Mouse (Mus musculus) hindbrain, embryonic 12.5 days (tissue): ENCODE measurements around the gene Rpusd4. TPM values are rescaled to one million over a fixed set of nuclear protein-coding genes. Genes with fewer than 3 reads are reported as not detected.

Experiments used
- ATAC-seq: fragments of 200-750 bp; cut with Nextera tagmentation; 2 replicates; pipeline ENCODE4 v1.8.0; 2017; ENCODE audit warnings: moderate TSS enrichment; ENCODE audit not compliant: low FRiP score
- H3K27ac ChIP-seq: fragments of 300-500 bp; sonication (generic); 2 replicates; pipeline ENCODE4 v1.5.1; 2016; ENCODE audit warnings: mild to moderate bottlenecking
- H3K27me3 ChIP-seq: fragments of 300-500 bp; sonication (generic); 2 replicates; pipeline ENCODE4 v1.6.1; 2016; ENCODE audit warnings: mild to moderate bottlenecking
- H3K36me3 ChIP-seq: fragments of 300-500 bp; sonication (generic); 2 replicates; pipeline ENCODE4 v1.6.1; 2016; ENCODE audit warnings: mild to moderate bottlenecking
- H3K4me1 ChIP-seq: fragments of 300-500 bp; sonication (generic); 2 replicates; pipeline ENCODE4 v1.6.1; 2016
- H3K4me2 ChIP-seq: fragments of 300-500 bp; sonication (generic); replicated peaks from 2 replicates; pipeline ENCODE4 v1.6.1; 2016; ENCODE audit warnings: mild to moderate bottlenecking
- H3K4me3 ChIP-seq: fragments of 300-500 bp; sonication (generic); 2 replicates; pipeline ENCODE4 v1.5.1; 2016; ENCODE audit warnings: mild to moderate bottlenecking
- H3K9ac ChIP-seq: fragments of 300-500 bp; sonication (generic); 2 replicates; pipeline ENCODE4 v1.6.1; 2016; ENCODE audit warnings: mild to moderate bottlenecking, moderate library complexity
- H3K9me3 ChIP-seq: fragments of 300-500 bp; sonication (generic); replicated peaks from 2 replicates; pipeline ENCODE4 v1.6.1; 2016; ENCODE audit warnings: mild to moderate bottlenecking
- WGBS: fragments of 180-500 bp; shearing (Covaris S2); methylation state at CpG from one replicate; pipeline ENCODE4 v1.1.7; 2016; 5-methylcytosine and 5-hydroxymethylcytosine counted together
- polyA plus RNA-seq: library from polyadenylated mRNA; unstranded; fragments of >200 nt; fragmentation: Nextera tagmentation; extraction: Ambion mirVana; gene quantifications from 2 replicates; pipeline ENCODE4 v1.2.1, GENCODE M21; 2016

Gene Rpusd4
- polyA plus RNA-seq, 1 experiment from 2014 or later, result 26.4 TPM

DNA sequence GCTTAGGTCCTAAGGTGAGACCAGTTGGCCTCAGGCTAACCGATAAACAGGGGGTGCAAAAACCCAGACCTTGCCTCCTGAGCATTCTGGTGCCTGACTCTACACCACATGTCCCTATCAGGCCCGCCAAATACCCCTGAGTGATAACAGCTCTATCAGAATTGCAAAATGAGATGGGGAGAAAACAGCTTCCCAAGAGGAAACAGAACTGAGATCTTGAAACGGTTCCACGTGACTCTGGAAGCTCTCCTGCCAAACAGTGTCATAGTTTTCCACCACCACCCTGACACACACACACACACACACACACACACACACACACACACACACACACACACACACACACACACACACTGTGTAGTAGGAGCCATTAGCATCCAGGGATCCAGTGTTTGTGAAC is 23.3 kb downstream of the Rpusd4 start:
- no peak overlapping the region for H3K4me3 ChIP-seq
- no peaks in the 10 kb centered on the region for H3K9me3 ChIP-seq
- no peak overlapping the region for H3K4me2 ChIP-seq
- 83% methylated on average over 4 of the region's 4 CpGs for WGBS
- H3K9ac ChIP-seq, result no peak overlapping the region
- no peak for ATAC-seq
- no peak overlapping the region for H3K27ac ChIP-seq
- peaks cover 3% of the 10 kb centered on the region; the same call in 1 of the 2 replicates for H3K4me1 ChIP-seq
- peaks cover 70% of the 10 kb centered on the region for H3K27me3 ChIP-seq
- H3K36me3 ChIP-seq, result no peaks in the 10 kb centered on the region

DNA sequence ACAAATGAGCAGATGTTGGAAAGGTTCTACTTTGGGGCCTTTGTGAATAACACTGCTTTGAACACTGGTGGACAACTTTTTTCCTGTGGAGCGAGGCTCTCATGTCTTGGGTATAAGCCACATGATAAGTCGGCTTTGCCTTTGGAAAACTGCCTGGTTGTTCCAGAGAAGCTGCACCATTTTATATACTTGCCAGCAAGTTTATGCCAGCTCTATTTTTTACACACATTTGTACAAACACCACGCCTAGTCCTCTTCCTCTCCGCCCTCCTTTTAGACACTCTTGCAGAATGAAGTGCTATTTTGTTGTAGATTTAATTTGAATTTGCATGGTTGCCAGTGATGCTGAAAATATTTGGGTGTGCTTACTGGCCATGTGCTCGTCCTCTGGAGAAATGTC is 25.8 kb downstream of the Rpusd4 start:
- Histone ChIP-seq H3K27me3 (peaks cover 44% of the 10 kb centered on the region), H3K27ac (no peak overlapping the region), H3K4me2 (no peak overlapping the region), H3K4me1 (peaks cover 3% of the 10 kb centered on the region; the same call in 1 of the 2 replicates), H3K9ac (no peak overlapping the region), H3K4me3 (no peak overlapping the region), H3K9me3 (no peaks in the 10 kb centered on the region; the same call in 1 of the 2 replicates), H3K36me3 (no peaks in the 10 kb centered on the region)
- 85% methylated on average over 5 of the region's 5 CpGs for WGBS
- ATAC-seq, result no peak

DNA sequence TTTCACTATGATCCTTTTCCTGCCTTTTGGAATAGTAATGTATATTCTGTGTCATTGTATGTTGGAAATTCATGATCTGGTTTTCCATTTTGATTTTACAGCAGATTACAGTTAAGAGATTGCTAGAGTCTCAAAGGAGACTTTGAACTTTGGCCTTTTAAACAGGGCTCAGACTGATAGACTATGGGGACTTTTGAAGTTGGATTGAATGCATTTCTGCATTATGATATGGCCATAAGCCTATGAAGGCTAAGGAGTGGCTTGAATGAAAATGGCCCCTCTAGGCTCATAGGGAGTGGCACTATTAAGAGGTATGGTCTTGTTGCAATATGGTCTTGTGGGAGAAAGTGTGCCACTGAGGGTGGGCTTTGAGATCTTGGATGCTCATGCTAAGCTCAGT is 30.1 kb downstream of the Rpusd4 start:
- Histone ChIP-seq H3K4me3 (no peak overlapping the region), H3K9ac (no peak overlapping the region), H3K27ac (no peak overlapping the region), H3K27me3 (peaks cover 13% of the 10 kb centered on the region), H3K36me3 (no peaks in the 10 kb centered on the region), H3K4me1 (no peaks in the 10 kb centered on the region), H3K4me2 (no peak overlapping the region), H3K9me3 (no peaks in the 10 kb centered on the region; the same call in 1 of the 2 replicates)
- ATAC-seq, result no peak

DNA sequence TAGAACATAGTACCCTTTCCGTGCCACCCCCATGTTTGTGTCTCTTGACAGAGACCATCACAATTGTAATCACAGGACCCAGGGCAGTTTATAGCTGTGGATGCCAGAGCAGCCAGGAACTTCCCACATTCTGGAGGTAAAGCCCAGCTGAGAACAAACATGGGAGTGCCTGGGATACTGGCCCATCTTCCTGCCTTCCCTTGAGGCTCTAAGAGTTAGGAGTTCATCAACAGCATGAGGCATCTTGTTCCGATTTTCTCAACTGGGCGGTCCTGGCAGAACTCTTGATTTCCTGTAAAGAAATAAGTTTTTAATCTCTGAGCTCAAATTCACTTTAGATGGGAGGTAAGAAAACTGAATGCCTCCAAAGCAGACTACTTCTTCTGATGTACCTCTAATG is 34.5 kb downstream of the Rpusd4 start:
- H3K4me1 ChIP-seq, result no peaks in the 10 kb centered on the region
- no peak for ATAC-seq
- WGBS, result 90% methylated on average over 3 of the region's 3 CpGs

DNA sequence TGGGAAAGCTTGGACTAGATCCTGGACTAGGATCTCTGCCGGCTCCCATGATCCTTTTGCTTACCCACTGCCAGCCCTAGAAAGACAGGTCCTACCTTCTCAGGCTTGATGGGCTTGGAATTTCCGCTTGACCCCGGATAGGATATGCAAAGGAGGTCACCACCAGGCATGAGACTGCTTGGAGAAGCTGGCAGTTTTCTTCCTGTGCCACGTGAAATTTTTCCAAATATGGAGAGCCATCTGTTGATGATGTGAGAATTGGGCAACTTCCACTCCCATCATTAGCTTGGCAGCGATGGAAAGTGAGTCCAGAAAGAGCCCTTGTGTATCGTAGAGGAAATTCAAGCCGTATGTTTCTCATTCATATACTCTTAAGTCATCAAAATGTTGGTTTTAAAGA is 39.8 kb downstream of the Rpusd4 start:
- Histone ChIP-seq H3K9me3 (no peaks in the 10 kb centered on the region), H3K36me3 (no peaks in the 10 kb centered on the region), H3K9ac (no peak overlapping the region), H3K4me2 (no peak overlapping the region), H3K4me3 (no peak overlapping the region), H3K27ac (no peak overlapping the region), H3K27me3 (peaks cover 7% of the 10 kb centered on the region; the same call in 1 of the 2 replicates), H3K4me1 (no peaks in the 10 kb centered on the region)
- 82% methylated on average over 7 of the region's 7 CpGs for WGBS
- ATAC-seq, result no peak

More for the DNA sequence above, 34.5 kb downstream of the Rpusd4 start:
- H3K4me3 ChIP-seq, result no peak overlapping the region
- no peaks in the 10 kb centered on the region for H3K36me3 ChIP-seq
- no peak overlapping the region for H3K27ac ChIP-seq
- H3K4me2 ChIP-seq, result no peak overlapping the region
- H3K9me3 ChIP-seq, result no peaks in the 10 kb centered on the region
- H3K9ac ChIP-seq, result no peak overlapping the region
- peaks cover 10% of the 10 kb centered on the region for H3K27me3 ChIP-seq

DNA sequence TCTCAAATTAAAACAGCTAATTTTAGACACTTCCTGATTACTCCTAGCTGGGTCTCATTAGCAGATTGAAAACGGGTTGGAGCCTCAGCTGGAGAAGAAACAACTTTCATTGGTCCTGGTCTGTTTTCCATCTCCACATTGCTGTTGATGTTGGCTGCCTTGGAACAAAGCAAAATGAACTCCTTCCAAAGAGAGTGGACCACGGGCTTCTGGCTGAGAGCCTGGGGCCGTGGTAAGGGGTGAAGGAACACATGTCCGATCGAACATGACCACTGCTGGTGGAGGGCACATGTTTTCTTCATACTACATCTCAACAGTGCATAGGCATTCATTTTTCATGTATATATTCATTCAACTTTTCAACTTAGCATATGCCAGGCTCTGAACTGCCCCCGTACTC is 42.7 kb downstream of the Rpusd4 start:
- WGBS, result 83% methylated on average over 6 of the region's 6 CpGs
- Histone ChIP-seq H3K27me3 (peaks cover 21% of the 10 kb centered on the region; the same call in 1 of the 2 replicates), H3K4me2 (no peak overlapping the region), H3K9ac (no peak overlapping the region), H3K36me3 (no peaks in the 10 kb centered on the region), H3K4me1 (peaks cover 10% of the 10 kb centered on the region), H3K27ac (no peak overlapping the region), H3K4me3 (no peak overlapping the region), H3K9me3 (no peaks in the 10 kb centered on the region)
- no peak for ATAC-seq

DNA sequence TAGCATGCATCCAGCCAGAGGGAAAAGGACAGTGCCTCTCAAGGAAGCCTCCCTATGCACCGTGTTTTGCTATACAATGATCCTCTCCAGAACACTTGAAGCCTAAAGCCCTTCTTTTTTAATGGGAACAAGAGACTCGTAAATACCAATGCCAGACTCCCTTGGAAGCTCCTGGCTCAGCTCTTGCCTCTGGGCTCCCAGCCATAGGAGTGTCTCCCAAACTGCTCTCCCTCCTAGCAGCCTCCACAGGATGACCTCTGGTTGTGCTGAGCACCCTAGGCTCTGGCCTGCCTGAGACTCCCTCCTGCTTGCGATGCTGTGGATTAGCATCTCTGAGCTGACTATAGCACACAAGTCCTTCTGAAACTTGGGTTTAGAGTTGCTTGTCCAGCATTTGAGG is 44.9 kb downstream of the Rpusd4 start:
- H3K36me3 ChIP-seq, result no peaks in the 10 kb centered on the region
- H3K27ac ChIP-seq, result no peak overlapping the region
- no peak overlapping the region for H3K9ac ChIP-seq
- no peak overlapping the region for H3K4me2 ChIP-seq
- H3K4me1 ChIP-seq, result peaks cover 23% of the 10 kb centered on the region
- no peak overlapping the region for H3K4me3 ChIP-seq
- 75% methylated on average over 3 of the region's 3 CpGs for WGBS
- no peaks in the 10 kb centered on the region for H3K9me3 ChIP-seq
- ATAC-seq, result no peak
- H3K27me3 ChIP-seq, result peaks cover 30% of the 10 kb centered on the region; the same call in 1 of the 2 replicates

GRCm38 (mm10) chr9:35313601-35314000 is 45.9 kb downstream of the Rpusd4 start:
- H3K4me3 ChIP-seq, result no peak overlapping the region
- H3K27ac ChIP-seq, result no peak overlapping the region
- H3K4me2 ChIP-seq, result no peak overlapping the region
- no peaks in the 10 kb centered on the region for H3K9me3 ChIP-seq
- WGBS, result 36% methylated on average over 4 of the region's 4 CpGs
- no peak for ATAC-seq
- H3K36me3 ChIP-seq, result no peaks in the 10 kb centered on the region
- H3K9ac ChIP-seq, result no peak overlapping the region
- H3K27me3 ChIP-seq, result peaks cover 36% of the 10 kb centered on the region; the same call in 1 of the 2 replicates
- peaks cover 32% of the 10 kb centered on the region for H3K4me1 ChIP-seq

DNA sequence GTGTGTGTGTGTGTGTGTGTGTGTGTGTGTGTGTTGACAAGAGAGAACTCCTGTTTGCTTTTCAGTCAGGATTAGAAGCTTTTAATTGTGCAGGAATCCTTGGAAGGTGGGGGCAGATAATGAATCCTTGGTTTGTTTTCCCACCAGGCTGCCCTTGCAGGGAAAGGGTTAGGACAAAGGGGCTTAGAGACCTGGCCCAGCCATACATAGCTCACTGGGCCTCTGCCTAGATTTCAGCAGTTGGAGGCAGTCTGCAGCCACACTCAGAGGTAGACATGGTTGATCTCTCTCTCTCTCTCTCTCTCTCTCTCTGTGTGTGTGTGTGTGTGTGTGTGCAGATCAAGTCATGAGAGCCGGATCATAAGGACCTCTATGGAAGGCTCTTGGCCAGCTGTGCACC is 46.6 kb downstream of the Rpusd4 start:
- H3K9ac ChIP-seq, result no peak overlapping the region
- H3K36me3 ChIP-seq, result no peaks in the 10 kb centered on the region
- 31% methylated on average over 1 of the region's 1 CpGs for WGBS
- no peak overlapping the region for H3K4me3 ChIP-seq
- H3K4me1 ChIP-seq, result peaks cover 38% of the 10 kb centered on the region
- ATAC-seq, result no peak
- H3K9me3 ChIP-seq, result no peaks in the 10 kb centered on the region
- no peak overlapping the region for H3K4me2 ChIP-seq
- no peak overlapping the region for H3K27ac ChIP-seq
- H3K27me3 ChIP-seq, result peaks cover 36% of the 10 kb centered on the region; the same call in 1 of the 2 replicates

DNA sequence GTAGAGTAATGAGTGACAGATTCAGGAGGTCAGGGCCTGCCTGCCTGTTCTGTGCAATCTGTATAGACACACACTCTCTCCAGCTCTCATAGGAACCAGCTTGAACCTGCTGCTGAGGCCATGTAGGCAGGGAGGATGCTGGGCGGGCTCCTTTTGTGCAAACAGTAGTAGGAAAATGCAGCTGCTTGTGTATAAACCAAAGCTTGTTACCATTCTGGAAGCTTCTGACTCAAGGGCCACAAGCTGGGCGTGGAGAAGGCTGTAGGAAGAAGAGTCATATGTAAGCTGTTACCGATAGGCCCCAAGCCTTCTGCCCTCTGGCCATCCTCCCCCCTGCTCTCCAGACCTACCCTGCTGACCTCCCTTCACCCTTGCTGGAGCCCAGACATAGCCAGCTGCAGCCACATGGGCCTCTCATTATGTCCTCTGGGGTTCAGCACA is 49.1 kb downstream of the Rpusd4 start:
- H3K27ac ChIP-seq, result no peak overlapping the region
- no peak overlapping the region for H3K4me2 ChIP-seq
- no peaks in the 10 kb centered on the region for H3K9me3 ChIP-seq
- H3K36me3 ChIP-seq, result no peaks in the 10 kb centered on the region
- peaks cover 38% of the 10 kb centered on the region for H3K4me1 ChIP-seq
- H3K4me3 ChIP-seq, result no peak overlapping the region
- H3K27me3 ChIP-seq, result peaks cover 50% of the 10 kb centered on the region
- no peak for ATAC-seq
- no peak overlapping the region for H3K9ac ChIP-seq
- 30% methylated on average over 3 of the region's 3 CpGs for WGBS

GRCm38 (mm10) chr9:35317233-35317980 is 49.7 kb downstream of the Rpusd4 start:
- peaks cover 55% of the 10 kb centered on the region for H3K27me3 ChIP-seq
- no peak overlapping the region for H3K27ac ChIP-seq
- ATAC-seq, result peak; percentile 59
- H3K9me3 ChIP-seq, result no peaks in the 10 kb centered on the region
- H3K4me3 ChIP-seq, result no peak overlapping the region
- WGBS, result 24% methylated on average over 9 of the region's 9 CpGs
- no peak overlapping the region for H3K9ac ChIP-seq
- no peaks in the 10 kb centered on the region for H3K36me3 ChIP-seq
- H3K4me1 ChIP-seq, result peaks cover 38% of the 10 kb centered on the region
- H3K4me2 ChIP-seq, result no peak overlapping the region

- H3K4me2 ChIP-seq, result no peak overlapping the region
- peaks cover 55% of the 10 kb centered on the region for H3K27me3 ChIP-seq
- 16% methylated on average over 9 of the region's 9 CpGs for WGBS
- H3K9me3 ChIP-seq, result no peaks in the 10 kb centered on the region
- ATAC-seq, result no peak
- H3K36me3 ChIP-seq, result no peaks in the 10 kb centered on the region
- no peak overlapping the region for H3K4me3 ChIP-seq
- H3K4me1 ChIP-seq, result peaks cover 33% of the 10 kb centered on the region
- H3K27ac ChIP-seq, result no peak overlapping the region
- H3K9ac ChIP-seq, result no peak overlapping the region
Observed at GRCm38 (mm10) chr9:35318537-35319172, 51.0 kb downstream of the Rpusd4 start.

- WGBS, result 83% methylated on average over 4 of the region's 4 CpGs
- ATAC-seq, result no peak
- H3K27ac ChIP-seq, result no peak overlapping the region
- no peaks in the 10 kb centered on the region for H3K36me3 ChIP-seq
- no peak overlapping the region for H3K4me3 ChIP-seq
- H3K4me1 ChIP-seq, result peaks cover 28% of the 10 kb centered on the region
- H3K9me3 ChIP-seq, result no peaks in the 10 kb centered on the region
- H3K27me3 ChIP-seq, result peaks cover 69% of the 10 kb centered on the region
- H3K4me2 ChIP-seq, result no peak overlapping the region
- H3K9ac ChIP-seq, result no peak overlapping the region
Observed at GRCm38 (mm10) chr9:35320288-35320687, 52.6 kb downstream of the Rpusd4 start.
